Mouse (Mus musculus) thymus, adult 2 months (tissue): ENCODE results near the gene Acaca. TPM values are rescaled to one million over a fixed set of nuclear protein-coding genes. Genes with fewer than 3 reads are reported as not detected.

Source experiments
- DNase-seq: peaks from one replicate; pipeline ENCODE4 v3.0.0; 2021
- H3K27ac ChIP-seq: fragments of 200-500 bp; 2 replicates; pipeline ENCODE4 v1.5.1; 2012; ENCODE audit warnings: low read length, control low read depth; ENCODE audit not compliant: control insufficient read depth, insufficient read depth
- H3K27me3 ChIP-seq: fragments of 200-500 bp; 2 replicates; pipeline ENCODE4 v1.6.1; 2012; ENCODE audit warnings: mild to moderate bottlenecking, low read length, moderate library complexity, mixed read lengths; ENCODE audit not compliant: control insufficient read depth, insufficient read depth
- H3K36me3 ChIP-seq: fragments of 200-500 bp; 2 replicates; pipeline ENCODE4 v1.6.1; 2012; ENCODE audit warnings: mild to moderate bottlenecking, low read length, moderate library complexity; ENCODE audit not compliant: control insufficient read depth, insufficient read depth
- H3K4me1 ChIP-seq: fragments of 200-500 bp; replicated peaks from 2 replicates; pipeline ENCODE4 v1.6.1; 2012; ENCODE audit warnings: low read length; ENCODE audit not compliant: control insufficient read depth, insufficient read depth
- H3K4me3 ChIP-seq: fragments of 200-500 bp; 2 replicates; pipeline ENCODE4 v1.5.1; 2012; ENCODE audit warnings: mild to moderate bottlenecking, low read length, control low read depth, moderate library complexity; ENCODE audit not compliant: control insufficient read depth, insufficient read depth
- CTCF ChIP-seq: fragments of 200-500 bp; IDR thresholded peaks from 2 replicates; pipeline ENCODE4 v1.5.1; 2012; ENCODE audit warnings: mild to moderate bottlenecking, control low read depth, low read length, moderate library complexity, borderline replicate concordance; ENCODE audit not compliant: control insufficient read depth, poor library complexity, insufficient read depth; ENCODE audit errors: extremely low read depth
- POLR2A ChIP-seq: fragments of 200-500 bp; IDR thresholded peaks from 2 replicates; pipeline ENCODE4 v1.6.1; 2012; ENCODE audit warnings: mild to moderate bottlenecking, low read length, control low read depth, moderate library complexity; ENCODE audit not compliant: control insufficient read depth, poor library complexity, insufficient read depth; ENCODE audit errors: extremely low read depth
- WGBS: fragments of 180-500 bp; shearing (Covaris S2); methylation state at CpG from one replicate; pipeline ENCODE4 v1.1.7; 2018; 5-methylcytosine and 5-hydroxymethylcytosine counted together
- polyA plus RNA-seq: library from polyadenylated mRNA; depleted of rRNA; stranded (reverse); fragments of >200 nt; gene quantifications from 2 replicates; pipeline ENCODE4 v1.2.3, GENCODE M21; 2012

Acaca gene
- polyA plus RNA-seq, 1 experiment, result 25.3 TPM

- Histone ChIP-seq H3K36me3 (no peaks in the 10 kb centered on the region), H3K4me1 (no peaks in the 10 kb centered on the region), H3K4me3 (no peak overlapping the region), H3K27me3 (no peaks in the 10 kb centered on the region), H3K27ac (no peak overlapping the region)
- no peak for TF ChIP-seq CTCF
- 90% methylated on average over 6 of the region's 6 CpGs for WGBS
- no peak for DNase-seq
Observed at GRCm38 (mm10) chr11:84344522-84345236, 215.2 kb downstream of the Acaca start.

- 97% methylated on average over 2 of the region's 2 CpGs for WGBS
- Histone ChIP-seq H3K4me3 (no peak overlapping the region), H3K36me3 (no peaks in the 10 kb centered on the region), H3K4me1 (no peaks in the 10 kb centered on the region), H3K27me3 (no peaks in the 10 kb centered on the region), H3K27ac (no peak overlapping the region)
- TF ChIP-seq POLR2A (no peak), CTCF (no peak)
- no peak for DNase-seq
Observed at GRCm38 (mm10) chr11:84347766-84348165, 218.3 kb downstream of the Acaca start.

GRCm38 (mm10) chr11:84348843-84349825, 219.7 kb downstream of the Acaca start:
- 95% methylated on average over 16 of the region's 16 CpGs for WGBS
- Histone ChIP-seq H3K4me3 (no peak overlapping the region), H3K27ac (no peak overlapping the region), H3K27me3 (no peaks in the 10 kb centered on the region), H3K36me3 (no peaks in the 10 kb centered on the region), H3K4me1 (no peaks in the 10 kb centered on the region)
- TF ChIP-seq CTCF, result no peak
- TF ChIP-seq POLR2A, result no peak
- DNase-seq, result no peak

DNA sequence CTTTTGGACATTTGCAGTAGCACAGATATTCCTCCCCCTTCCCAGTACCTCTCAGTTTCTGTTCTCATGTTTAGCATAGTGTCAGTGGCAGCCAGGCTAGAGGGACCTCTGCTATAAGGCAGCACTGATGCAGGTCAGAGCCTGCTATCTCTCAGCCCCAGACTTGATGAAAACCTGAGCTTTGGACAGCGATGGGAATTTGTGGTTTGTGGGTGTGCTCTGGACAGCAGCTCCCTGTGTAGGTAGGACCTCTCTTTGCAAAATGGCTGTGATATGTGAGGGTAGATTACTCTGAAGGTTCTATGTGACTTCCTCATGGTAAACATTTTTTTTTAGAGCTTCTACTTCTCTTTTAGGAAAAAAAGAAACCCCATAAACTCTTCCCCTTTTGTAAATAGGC, 221.7 kb downstream of the Acaca start:
- no peaks in the 10 kb centered on the region for H3K27me3 ChIP-seq
- WGBS, result 16% methylated on average over 1 of the region's 1 CpGs
- no peak overlapping the region for H3K27ac ChIP-seq
- H3K4me3 ChIP-seq, result no peak overlapping the region
- no peak for TF ChIP-seq POLR2A
- H3K4me1 ChIP-seq, result no peaks in the 10 kb centered on the region
- DNase-seq, result no peak
- H3K36me3 ChIP-seq, result no peaks in the 10 kb centered on the region

DNA sequence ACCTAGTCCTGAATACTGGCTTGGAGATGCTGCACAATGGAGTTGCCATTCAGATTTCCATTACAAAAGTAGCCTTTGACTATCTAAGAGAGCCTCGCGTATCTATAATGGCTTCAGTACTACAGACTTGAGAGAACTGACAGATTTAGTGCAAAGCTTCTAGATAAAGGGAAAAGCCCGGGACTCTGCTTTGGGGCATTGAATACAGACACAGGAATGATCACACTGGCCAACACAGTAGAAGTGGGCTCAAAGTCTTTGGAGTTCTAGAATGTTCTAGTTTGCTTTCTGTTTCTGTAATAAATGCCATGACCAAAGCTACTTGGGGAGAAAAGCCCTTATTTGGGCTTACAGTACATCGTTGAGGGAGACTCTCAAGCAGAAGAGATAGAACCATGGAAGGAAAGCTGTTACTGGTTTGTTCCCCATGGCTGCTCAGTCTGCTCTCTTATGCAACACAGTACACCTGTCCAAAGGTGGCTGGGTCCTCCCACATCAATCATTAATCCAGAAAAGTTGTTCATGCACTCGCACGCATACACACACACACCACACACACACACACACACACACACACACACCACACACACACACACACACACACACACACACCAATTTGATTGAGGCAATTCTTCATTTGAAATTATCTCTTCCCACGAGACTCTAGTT, 223.7 kb downstream of the Acaca start:
- H3K36me3 ChIP-seq, result no peaks in the 10 kb centered on the region
- WGBS, result 97% methylated on average over 7 of the region's 7 CpGs
- no peaks in the 10 kb centered on the region for H3K4me1 ChIP-seq
- no peak for TF ChIP-seq POLR2A
- TF ChIP-seq CTCF, result no peak
- DNase-seq, result no peak
- no peak overlapping the region for H3K27ac ChIP-seq
- H3K4me3 ChIP-seq, result no peak overlapping the region
- H3K27me3 ChIP-seq, result no peaks in the 10 kb centered on the region

- Histone ChIP-seq H3K36me3 (no peaks in the 10 kb centered on the region), H3K4me1 (no peaks in the 10 kb centered on the region), H3K27me3 (no peaks in the 10 kb centered on the region), H3K27ac (no peak overlapping the region), H3K4me3 (no peak overlapping the region)
- no peak for DNase-seq
- 92% methylated on average over 3 of the region's 3 CpGs for WGBS
- TF ChIP-seq CTCF (no peak), POLR2A (no peak)
Observed at GRCm38 (mm10) chr11:84357304-84357703, 227.8 kb downstream of the Acaca start.
